Mouse (Mus musculus): ENCODE measurements around the gene Mia3. TPM values are rescaled to one million over a fixed set of nuclear protein-coding genes. Genes with fewer than 3 reads are reported as not detected.
"Not testable (repeated sequence)": the region's sequence is repeated elsewhere in the genome, so short reads cannot be mapped to it uniquely, and the experiment has no call there.

Gene Mia3
- total RNA-seq, 4 experiments from 2014 or later = 195 to 246 (median 224) TPM

DNA sequence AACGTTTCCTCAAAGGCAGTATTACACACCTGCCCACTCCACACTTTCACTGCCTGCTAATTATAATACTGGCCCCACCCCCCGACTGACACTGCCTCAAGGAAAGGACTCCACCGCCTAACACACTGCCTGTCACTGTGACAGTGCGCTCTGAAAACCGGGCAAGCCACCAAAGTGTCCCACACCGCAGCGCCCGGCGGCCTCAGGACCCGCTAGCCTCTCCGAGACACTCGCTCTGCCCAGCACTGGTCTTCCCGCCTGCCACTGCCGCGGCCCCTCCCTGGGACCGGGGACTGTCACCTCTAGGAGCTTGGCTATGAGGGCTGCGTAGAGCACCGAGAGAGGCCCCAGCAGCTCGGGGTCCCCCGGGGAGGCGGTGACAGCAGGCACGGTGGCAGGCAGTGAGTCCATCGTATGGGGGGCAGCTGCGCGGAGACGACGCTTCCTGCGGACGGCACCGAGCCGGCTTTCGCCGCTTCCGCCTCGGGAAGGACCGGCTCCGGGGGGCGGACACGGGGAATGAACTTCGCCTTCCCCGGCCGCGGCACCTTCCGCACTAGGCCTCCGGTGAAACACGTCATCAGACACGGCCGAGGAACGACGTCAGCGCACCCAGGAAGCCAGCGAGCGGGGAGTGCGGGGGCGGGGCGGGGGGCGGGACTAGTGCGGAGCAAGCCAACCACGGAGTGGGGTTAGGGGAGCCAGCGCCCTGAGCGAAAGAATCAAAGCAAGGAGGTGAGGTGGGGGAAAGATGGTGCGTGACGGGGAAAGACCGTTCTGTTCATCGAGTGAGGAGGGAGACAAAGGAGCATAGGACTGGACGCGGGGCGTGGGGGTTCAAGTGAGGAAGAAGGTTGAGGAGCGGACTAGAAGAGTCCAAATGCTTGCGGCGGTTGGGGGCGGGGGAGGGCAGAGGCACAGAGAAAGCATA, 24.2 kb downstream of the Mia3 start:
- DNase-seq = peak; percentile 81

- DNase-seq = not testable (repeated sequence)
Observed at GRCm38 (mm10) chr1:183342902-183343301, 26.5 kb downstream of the Mia3 start.

GRCm38 (mm10) chr1:183327171-183327570, 42.2 kb downstream of the Mia3 start:
- no peak for DNase-seq

GRCm38 (mm10) chr1:183324433-183324832, 44.9 kb downstream of the Mia3 start:
- no peak for DNase-seq

DNA sequence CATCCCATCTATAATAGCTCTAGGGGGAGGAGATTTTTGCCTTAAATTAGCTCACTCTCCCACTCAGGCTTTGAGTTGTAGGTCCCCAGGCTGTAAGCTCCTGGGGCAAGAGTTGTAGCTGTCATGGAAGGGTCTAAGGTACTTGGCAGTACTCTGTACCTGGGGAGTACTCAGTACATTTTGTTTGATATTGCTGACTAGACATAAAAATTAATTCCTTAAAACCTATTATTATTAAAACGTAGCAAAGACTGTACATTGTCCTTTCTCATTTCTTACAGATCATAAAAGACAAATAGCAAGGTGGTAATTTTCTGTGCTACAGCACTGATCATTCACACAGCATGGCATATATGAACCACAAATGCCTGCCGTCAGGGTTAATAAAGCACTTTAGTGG, 45.4 kb downstream of the Mia3 start:
- DNase-seq = no peak

DNA sequence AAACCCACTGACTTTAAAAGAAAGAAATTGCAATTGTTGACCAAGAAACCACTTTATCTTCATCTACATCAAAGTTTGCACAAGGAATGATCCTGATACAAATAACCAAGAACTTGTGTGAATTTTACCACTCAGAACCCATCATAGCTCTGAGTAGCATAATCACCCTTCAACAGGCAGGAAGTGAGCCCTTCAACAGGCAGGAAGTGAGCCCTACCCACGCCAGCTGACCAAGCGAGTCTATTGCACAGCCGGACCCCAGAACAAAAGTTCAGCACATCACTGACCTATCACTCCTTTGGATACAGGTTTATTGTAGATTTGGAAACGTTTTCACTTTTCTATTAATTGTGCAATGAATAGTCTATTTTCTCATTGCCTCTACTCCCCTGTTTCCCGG, 46.9 kb downstream of the Mia3 start:
- DNase-seq = not testable (repeated sequence)

DNA sequence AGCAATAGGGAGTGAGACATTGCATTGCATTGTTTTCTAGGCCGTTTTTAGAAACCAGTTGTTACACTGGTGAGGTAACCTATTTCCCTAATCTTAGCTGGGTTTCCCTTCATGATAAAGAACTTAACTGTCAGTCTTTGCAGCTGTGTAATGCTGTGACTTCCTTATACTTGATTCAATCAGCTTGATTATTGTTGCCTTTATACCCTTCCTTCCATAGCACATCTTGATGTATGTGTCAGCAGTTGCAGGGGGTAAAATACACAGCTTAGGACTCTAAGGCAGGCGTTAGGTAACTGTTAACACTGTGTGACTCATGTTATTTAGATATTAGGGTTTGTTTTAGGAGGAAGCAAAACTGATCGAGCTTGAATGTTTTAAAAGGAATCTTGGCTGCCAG, 48.6 kb downstream of the Mia3 start:
- no peak for DNase-seq

DNA sequence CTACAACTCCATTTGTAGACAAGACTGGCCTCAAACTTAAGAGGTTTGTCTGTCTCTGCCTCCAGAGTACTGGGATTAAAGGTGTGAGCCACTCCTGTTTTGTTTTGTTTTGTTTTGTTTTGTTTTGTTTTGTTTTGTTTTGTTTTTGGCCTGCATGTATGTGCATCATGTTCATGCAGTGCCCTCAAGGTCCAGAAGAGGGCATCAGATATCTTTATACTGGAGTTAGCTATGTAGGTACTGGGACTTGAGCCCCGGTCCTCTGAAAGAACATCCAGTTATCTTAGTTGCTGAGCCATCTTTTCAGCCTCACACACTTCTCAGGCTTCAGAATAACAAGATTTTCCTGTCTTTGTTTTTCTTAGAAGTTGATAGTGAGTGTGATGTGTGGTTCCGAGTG, 53.6 kb downstream of the Mia3 start:
- DNase-seq = no peak

- DNase-seq = no peak
Observed at GRCm38 (mm10) chr1:183312076-183312475, 57.3 kb downstream of the Mia3 start.

DNA sequence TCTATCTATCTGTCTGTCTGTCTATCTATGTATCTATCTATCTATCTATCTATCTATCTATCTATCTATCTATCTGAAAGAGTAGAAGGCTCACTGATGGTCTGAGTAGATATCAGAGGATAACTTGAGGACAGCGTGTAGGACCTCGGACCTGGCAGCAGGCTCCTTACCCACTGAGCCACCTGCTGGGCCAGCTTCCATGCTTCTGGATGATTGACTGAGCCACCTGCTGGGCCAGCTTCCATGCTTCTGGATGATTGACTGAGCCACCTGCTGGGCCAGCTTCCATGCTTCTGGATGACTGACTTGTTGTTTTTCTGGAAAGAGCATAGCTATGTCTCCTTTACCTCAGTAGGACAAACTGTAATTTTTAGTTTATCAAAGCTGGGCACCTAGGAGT, 59.8 kb downstream of the Mia3 start:
- not testable (repeated sequence) for DNase-seq

- no peak for DNase-seq
Observed at GRCm38 (mm10) chr1:183308476-183308875, 60.9 kb downstream of the Mia3 start.

DNA sequence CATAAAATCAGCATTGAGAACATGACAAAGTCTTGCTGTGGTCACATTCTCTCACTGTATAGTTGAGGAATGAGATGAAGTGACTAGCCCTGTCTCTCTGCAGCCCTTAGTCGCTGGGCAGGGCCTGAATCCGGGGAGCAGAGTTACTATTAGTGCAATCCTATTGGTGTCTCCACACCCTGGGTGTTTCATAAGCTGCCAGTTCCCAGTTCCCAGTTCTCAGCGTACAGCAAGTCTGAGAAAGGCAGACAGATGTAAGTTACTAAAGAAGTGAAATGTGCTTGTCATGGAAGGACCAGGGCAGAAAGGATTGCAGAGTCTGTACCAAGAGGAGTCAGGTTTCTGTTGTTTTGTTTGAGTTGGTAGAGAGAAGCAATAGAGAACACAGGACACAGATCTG, 61.8 kb downstream of the Mia3 start:
- no peak for DNase-seq

DNA sequence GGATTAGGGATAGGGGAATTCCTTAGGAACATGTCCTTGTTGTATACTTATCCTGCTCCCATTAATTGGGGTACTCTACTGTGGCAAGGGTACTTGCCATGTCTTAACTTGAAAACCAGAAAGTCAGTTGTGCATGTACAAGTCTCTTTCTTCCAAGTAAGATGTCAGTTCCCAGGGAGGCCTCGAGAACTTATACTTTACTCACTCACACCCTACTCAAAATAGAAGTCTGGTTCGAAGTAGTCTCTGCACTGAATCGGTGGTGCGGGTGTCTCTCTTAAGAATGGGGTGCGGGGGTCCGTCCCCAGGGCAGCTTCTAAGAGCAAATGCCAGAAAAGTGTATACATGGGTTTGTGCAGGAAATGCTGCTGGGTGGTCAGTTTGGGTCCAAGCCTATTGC, 70.2 kb downstream of the Mia3 start:
- peak; percentile 89 for DNase-seq

GRCm38 (mm10) chr1:183297886-183298489, 71.4 kb downstream of the Mia3 start:
- peak; percentile 26 for DNase-seq

- DNase-seq = no peak
Observed at GRCm38 (mm10) chr1:183297473-183297885, 71.9 kb downstream of the Mia3 start.

DNA sequence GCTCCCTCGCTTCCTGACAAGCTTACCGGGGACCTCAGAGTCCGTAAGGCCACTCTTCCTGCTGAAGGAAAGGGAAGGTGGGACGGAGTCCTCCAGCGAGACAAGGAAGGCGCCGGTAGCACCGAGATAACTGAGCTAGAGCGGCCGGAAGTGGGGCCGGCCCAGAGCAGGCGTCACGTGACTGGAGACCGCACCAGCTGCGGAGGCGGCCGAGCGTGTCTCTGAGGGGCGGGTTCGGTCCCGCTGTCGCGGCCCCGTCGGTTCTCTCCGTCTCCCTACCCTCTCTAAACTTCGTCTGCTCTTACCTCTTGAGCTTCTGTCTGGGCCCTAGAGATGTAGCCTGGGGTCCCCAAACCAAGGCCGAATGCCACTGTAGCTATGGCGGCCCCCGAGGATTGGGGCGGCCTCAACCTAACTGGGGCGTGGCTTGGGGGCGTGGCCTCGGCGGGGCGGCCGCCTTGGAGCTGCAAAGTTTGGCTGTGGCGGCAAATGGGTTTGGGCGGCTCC, 72.4 kb downstream of the Mia3 start, which contains the start of gene Brox:
TSS of gene Brox (minus strand) at position 393 of the 507 bp plus-strand sequence.
- peak; percentile 90 for DNase-seq

GRCm38 (mm10) chr1:183296465-183296864, 72.9 kb downstream of the Mia3 start, which contains the start of gene Aida:
Aida (plus strand) TSS chr1:183296590.
- DNase-seq = peak; percentile 25

DNA sequence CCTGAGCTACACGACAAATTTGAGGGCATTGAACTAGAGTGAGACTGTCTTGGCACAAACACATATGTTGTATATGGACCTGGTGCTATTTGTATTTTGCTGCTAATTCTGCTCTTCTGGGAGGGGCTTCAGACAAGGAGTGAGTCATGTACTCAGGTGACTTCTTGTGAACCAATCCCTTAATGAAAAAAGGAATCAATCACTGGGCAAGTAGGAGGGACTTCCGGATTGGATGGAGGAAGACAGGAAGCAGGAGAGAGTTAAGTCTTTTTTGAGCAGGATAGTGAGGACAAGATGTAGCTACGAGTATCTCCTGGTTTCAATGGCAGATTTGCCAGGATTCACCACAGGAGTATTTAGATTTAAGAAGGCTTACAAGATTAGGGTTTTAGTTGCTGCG, 79.8 kb downstream of the Mia3 start:
- DNase-seq = no peak

GRCm38 (mm10) chr1:183288351-183288750, 81.0 kb downstream of the Mia3 start:
- DNase-seq = no peak
